Mouse (Mus musculus): ENCODE measurements at regions not wholly inside any gene's neighbourhood (a gene's known extent, or its start where the extent isn't known, plus 50 kb on each side); places are given as distances from the start of the nearest gene placed in this dataset.

DNA sequence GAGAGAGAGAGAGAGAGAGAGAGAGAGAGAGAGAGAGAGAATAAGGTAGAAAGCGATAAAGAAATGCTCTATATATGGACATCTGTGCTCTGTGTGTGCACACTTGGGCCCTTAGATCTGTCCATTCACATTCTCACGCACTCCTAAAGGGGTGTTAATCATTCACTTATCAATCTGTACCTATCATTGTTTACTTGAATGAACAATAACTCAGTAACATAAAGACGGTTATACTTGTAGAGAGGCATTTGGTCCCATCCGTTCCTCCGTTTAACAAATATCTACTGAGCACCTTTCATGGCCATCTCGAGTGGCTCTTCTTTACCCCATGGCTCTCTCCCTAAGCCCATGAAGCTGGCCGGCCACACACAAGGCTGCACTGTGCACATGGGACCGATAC, 114.3 kb upstream of the Cpm start:
- no peak for DNase-seq (ENCODE audit: low spot score)

DNA sequence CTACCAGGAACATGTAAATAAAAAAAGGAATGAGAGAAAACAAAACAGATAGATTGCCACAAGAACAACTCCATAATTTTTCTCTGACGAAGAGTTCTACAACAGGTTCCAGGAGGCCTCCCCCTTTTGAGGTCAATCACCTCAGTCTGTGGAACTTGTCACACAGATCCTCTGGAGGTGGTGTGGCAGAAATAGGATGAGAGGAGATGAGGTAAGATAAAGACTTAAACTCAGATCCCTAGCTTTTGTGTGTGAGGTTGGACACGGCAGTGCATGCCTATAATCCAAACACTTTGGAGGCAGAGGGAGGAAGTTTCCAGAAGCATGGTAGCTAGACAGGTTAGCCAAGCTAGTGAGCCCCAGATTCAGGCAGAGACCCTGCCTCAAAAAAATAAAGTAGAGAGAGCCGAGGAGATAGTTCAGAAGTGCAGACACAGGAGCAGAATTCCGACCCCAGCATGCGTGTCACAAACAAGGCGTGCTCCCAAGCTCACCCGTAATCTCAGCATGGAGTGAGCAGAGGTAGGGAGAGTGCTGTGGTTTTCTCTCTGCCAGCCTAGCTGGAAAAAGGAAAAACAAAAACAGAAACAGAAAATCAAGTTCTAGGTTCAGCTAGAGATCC, 115.3 kb upstream of the Cpm start:
- DNase-seq (ENCODE audit: low spot score): no peak

DNA sequence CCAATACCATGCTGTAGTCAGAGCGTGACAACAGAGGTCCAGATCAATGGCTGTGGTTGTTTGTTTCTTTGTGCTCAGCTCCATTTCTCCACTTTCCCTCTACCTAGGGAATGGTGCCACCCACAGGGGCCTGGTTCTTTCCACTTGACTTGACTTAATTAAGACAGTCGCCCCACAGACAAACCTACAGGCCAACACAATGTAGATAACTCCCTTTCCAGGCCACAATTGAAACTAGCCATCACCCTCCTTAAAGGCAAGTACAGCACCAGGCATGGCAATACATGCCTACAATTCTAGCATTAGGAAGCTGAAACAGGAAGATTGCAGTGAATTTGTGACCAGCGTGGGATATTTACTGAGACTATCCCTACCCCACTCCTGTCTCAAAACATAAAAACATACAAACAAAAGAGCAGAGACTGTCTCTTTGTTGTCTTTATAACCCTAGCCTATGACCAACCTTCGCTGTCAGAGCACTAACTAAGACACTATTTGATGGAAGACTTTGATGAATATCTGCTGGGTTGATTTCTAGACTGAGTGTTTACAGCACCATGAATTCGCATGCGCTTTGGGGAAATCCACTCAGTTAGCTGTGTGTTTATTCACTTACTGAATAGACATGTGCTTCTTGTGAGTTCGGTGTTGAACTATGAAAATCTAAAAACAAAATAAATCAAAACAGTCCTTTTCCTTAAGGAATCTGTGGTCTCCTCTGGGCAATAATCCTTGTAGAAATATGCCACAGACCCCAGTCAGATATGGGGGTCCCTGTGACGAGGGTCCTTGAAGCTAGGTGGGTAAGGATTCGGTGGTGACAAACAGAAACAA, 116.7 kb upstream of the Cpm start:
- no peak for DNase-seq (ENCODE audit: low spot score)

- DNase-seq (ENCODE audit: low spot score): no peak
Measured at GRCm38 (mm10) chr10:117511483-117512406, 117.6 kb upstream of the Cpm start.

GRCm38 (mm10) chr10:117510529-117511482, 118.5 kb upstream of the Cpm start:
- DNase-seq (ENCODE audit: low spot score): no peak

DNA sequence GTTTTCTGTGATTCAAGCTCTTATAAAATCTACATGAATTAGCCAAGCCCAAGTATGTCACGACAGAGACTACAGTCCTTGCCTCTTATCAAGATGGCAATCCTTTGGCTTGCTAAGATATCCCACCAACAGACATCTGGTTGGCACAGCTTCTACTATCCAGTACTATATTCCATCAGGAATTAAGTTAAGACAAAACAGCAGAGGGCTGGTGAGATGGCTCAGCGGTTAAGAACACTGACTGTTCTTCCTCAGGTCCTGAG, 119.1 kb upstream of the Cpm start:
- DNase-seq (ENCODE audit: low spot score): no peak

DNA sequence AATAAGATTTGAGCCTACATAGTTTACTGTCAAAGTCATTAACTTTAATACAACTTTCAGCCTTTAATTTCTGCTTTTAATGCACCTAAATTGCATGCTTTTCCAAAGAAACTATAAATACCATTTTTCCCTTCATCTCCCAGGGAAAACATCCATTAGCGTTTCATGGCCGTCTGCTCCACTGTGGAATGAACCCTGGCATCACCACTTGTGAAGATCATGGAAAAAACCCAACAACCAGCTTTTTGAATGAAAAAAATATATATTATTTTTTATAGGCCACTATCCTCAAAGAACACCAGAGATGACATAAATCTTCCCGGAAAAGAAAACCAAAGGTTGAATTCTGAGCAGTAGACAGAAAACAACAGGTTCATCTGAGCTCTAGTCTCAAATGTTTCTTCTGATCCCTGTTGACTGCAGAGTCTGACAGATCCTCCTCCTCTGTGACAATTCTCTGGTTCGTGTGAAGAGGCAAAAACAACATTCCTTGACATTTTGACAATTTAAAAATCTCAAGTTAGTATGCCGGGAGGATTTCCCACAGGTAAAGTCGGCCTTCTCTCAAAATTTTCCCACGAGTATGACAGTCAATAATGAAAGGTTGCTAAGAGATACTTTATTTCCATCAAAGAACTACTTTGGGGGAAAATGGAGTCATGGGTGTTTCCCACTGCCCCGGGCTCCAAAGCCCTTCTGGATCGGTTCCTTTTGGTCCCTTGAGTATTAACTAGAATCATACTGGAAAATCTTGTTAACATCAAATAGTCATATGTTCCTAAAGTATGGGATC, 119.7 kb upstream of the Cpm start:
- no peak for DNase-seq (ENCODE audit: low spot score)

DNA sequence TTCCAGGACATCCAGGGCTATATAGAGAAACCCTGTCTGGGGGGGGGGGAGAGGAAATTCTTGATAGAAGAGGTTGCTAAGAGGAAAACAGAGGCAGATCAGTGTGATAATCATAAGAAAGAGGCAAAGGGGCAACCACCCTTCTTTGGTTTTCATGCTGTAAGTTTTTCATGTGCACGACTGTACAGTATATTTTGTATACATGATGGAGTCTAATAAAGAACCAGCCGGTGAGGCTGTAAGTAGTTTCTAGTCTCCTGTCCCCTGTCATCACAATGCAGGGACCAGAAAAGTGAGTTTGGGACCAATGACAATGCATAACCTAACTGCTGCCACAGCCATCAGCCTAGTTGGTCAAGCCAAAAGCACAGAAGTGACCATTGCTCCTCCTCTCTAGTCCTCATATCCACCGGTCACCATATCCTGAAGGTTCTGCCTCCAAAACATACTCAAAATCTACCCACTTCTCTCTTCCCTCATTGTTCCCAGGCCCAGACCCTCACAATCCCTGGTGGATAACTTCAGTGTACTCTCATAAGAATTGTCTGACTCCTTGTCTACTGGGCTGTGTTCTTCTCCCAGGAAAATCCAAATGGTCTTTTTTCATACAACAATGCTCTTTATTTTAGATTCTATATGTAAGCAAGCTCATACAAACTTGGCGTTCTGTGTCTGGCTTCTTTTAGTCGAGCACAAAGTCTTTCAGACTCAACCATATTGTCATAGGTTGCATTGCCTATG, 122.9 kb upstream of the Cpm start:
- no peak for DNase-seq (ENCODE audit: low spot score)

GRCm38 (mm10) chr10:117505529-117505928, 123.8 kb upstream of the Cpm start:
- DNase-seq (ENCODE audit: low spot score): no peak

- no peak for DNase-seq (ENCODE audit: low spot score)
Measured at GRCm38 (mm10) chr10:117505057-117505456, 124.2 kb upstream of the Cpm start.

- no peak for DNase-seq (ENCODE audit: low spot score)
Measured at GRCm38 (mm10) chr10:117504267-117504902, 124.6 kb upstream of the Cpsf6 start.

DNA sequence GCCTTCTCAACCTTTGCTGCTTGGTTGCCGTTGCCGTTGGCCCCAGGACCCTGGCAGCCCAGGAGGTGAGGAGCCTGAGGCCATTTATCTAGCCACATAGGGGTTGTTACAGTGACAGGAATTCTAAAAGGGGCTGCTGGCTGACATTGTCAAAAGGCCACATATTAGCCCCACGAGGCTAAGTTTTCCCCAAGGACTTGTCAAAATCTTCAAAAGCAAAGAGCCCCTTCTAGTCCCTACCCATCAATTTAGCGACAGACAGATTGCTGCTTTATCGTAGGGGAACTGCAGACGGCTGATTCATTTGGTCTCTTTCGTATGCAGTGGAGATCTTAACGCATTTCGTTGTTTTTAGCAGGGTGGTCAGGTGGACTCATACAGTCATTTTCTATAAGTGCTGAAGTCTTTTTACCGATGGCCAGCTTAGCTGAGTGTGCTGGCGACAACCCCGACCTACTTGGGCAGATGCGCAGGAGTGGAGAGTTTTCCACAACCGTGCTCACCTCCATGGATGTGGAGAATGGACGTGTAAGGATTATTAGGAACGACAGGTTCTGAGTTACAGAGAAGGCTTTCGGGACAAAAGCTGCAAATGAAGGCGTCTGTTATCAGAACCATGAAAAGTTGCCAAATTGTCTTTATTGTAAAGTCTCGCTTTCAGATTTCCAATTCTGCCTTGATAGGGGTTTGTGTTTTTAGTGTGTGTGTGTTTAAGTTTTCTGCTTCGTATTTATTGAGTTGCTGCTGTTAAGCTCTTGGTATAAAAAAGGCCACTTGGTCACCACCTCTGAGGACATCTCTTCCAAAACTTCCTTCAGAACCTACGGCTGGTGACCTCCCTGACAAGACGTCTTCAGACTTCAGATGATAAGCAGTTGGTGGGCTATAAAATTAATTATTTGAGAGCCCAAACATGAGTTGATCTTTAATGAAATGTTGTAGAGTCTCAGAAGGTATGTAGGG, 123.7 kb upstream of the Cpsf6 start:
- DNase-seq (ENCODE audit: low spot score): no peak

DNA sequence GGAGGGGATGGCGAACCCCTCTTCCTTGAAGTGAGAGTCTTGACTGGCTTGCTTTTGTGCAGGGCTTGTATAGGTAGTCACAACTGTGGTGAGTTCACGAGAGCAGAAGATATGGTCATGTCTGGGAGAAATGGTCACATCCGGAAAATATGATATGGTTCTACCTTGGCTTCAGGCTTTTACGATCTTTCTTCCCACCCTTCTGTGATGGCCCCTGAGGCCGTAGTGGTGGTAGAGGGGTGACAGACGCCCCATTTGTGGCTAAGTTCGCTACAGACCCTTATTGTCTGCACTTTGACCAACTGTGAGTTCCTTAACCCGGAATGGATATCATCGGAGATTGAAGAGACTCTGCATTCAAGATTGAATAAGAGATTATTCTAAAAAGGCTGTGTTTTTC, 122.9 kb upstream of the Cpsf6 start:
- DNase-seq (ENCODE audit: low spot score): no peak

- no peak for DNase-seq (ENCODE audit: low spot score)
Measured at GRCm38 (mm10) chr10:117502135-117502534, 122.3 kb upstream of the Cpsf6 start.

GRCm38 (mm10) chr10:117501426-117501825, 121.6 kb upstream of the Cpsf6 start:
- DNase-seq (ENCODE audit: low spot score): no peak

DNA sequence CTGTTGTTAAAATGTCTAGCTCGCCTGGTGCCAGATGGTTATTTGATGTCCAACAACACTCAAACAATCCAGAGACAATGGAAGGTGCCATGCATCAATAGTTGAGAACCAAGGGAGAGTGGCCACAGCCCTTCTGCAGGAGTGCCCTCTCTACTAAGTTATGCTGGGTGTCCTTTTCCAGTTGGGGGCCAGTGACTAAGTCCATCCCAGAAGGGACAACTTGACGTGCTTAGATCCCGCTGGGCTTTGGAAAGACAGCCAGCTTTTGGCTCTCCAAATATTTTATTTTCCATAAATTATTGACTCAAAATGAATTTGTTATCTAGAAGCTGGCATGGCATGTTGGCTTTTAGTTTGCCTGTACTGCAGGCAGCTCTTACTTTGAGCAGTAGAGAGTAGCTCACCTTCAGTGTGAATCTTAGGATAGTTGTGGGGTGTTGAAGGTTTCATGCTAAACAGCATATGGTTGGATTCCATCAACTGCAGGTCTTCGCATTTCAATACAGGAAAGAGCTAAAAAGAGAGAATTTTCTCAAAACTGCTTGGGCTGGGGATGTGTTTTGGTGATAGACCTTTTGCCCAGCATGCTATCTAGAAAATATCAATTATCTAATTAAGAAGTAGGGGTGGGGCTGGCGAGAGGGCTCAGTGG, 120.8 kb upstream of the Cpsf6 start:
- DNase-seq (ENCODE audit: low spot score): no peak

DNA sequence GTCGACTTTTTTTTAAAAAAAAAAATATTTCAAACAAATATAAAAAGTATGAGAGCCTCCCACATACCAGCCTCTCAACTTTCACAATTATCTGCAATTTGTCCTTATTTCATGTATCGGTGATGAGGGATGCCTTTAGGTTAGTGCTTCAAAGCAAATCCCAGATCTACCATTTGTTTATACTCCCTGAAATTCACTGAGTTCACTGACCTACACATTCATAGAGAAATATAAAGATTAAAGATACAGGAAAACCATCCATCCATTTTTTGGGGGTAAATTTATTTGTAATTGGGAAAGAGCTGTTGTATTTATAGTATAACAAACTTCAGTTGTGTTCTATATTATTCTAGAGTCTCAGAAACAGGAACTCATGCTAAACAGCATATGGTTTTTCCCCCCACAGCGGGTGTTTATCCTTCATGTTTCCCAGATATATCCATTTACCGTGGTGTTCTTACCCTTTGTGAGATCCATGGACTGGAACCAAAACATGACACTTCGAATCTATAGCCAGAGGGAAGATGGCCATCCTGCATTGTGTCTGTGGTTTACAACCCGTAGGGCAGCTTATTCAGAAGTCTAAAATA, 120.1 kb upstream of the Cpsf6 start:
- no peak for DNase-seq (ENCODE audit: low spot score)
